Comparison of ENCODE assay signal across 8 mouse cellular contexts in the genomic region with DNA sequence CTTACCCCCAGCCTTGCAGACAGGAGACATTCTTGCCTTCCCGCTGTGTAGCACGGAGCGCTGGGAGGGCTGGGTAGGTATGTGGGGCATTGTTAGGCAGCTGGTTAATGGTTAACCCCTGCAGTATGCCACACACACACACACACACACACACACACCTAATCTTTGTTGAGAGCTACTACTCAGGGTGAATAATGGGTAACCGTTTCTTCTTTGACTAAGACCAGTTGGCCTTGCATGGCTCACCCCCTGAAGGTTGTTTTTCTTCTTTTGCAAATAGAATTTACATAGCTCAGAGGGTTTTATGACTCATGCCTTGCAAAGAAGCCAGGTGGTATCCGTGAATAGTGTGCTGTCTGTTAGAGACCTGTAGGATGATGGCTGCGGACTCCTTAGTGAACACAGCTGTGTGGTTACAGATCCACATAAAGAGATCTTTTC. TPM values are rescaled to one million over a fixed set of nuclear protein-coding genes. Genes with fewer than 3 reads are reported as not detected.
DNase-seq lines count a peak whose midpoint lies in the region; ATAC-seq lines count a peak whose summit lies in the region.

No protein-coding gene starts in this region.

- ATAC-seq in megakaryocyte progenitor cell, adult 5-6 weeks (replicated peaks; ENCODE audit: poor library complexity) = no peak
- no peak for ATAC-seq in erythroid progenitor cell, adult 5-6 weeks (replicated peaks; ENCODE audit: low FRiP score, poor library complexity, severe bottlenecking)

- peak; percentile 55 for DNase-seq in adrenal gland, adult 2 months
- no peak for DNase-seq in adrenal gland, postnatal 25 days
- DNase-seq in urinary bladder, postnatal 14 days (ENCODE audit: low spot score) = peak; percentile 69
- no peak for DNase-seq in urinary bladder, postnatal 25 days (ENCODE audit: low spot score)
- DNase-seq in kidney, postnatal 10 days = peak; percentile 80
- DNase-seq in yolk sac, embryonic 10.5 days (ENCODE audit: low spot score) = peak; percentile 86

RNA-seq across cellular contexts. Expression of a gene that starts 33.5 kb away (rescaled TPM):
- total RNA-seq in adrenal gland, adult 2 months (2021) = 10 to 100 TPM; 17.7 to 19.4 TPM
- polyA plus RNA-seq in adrenal gland, adult 2 months (2012; rRNA removed) = 11.7 and 12.8 TPM in 2 replicates
- 17.1 and 23.4 TPM in 2 replicates for total RNA-seq in adrenal gland, postnatal 25 days (2021)
- total RNA-seq in megakaryocyte progenitor cell, adult 5-6 weeks (2015) = 0.39 and 1.1 TPM in 2 replicates
- 0.37 and 0.64 TPM in 2 replicates for total RNA-seq in megakaryocyte progenitor cell, adult 5-6 weeks (2017)
- under 0.01 and 0.36 TPM in 2 replicates for total RNA-seq in erythroid progenitor cell, adult 5-6 weeks (2015; ENCODE audit: low replicate concordance)
- 0.13 TPM in 1 of 2 replicates, not detected in the other for total RNA-seq in erythroid progenitor cell, adult 5-6 weeks (2017; ENCODE audit: low replicate concordance)

Comparison
In these comparisons a context has a peak if more than half of its experiments do, and no peak if none do; other contexts are left out.
1. DNase-seq: peak in adrenal gland, adult 2 months (single experiment), urinary bladder, postnatal 14 days (single experiment), kidney, postnatal 10 days (single experiment) and yolk sac, embryonic 10.5 days (single experiment); none in adrenal gland, postnatal 25 days (single experiment) and urinary bladder, postnatal 25 days (single experiment).